Mouse (Mus musculus): ENCODE measurements at regions not wholly inside any gene's neighbourhood (a gene's known extent, or its start where the extent isn't known, plus 50 kb on each side); places are given as distances from the start of the nearest gene placed in this dataset.

- DNase-seq (ENCODE audit: low spot score) = no peak
Observed at GRCm38 (mm10) chr15:62046276-62046675, 1123.5 kb upstream of the A1bg start.

GRCm38 (mm10) chr15:62044654-62045335 is 1122.0 kb upstream of the A1bg start:
- no peak for DNase-seq (ENCODE audit: low spot score)

GRCm38 (mm10) chr15:62043617-62044392 is 1121.0 kb upstream of the A1bg start:
- peak; percentile 51 for DNase-seq (ENCODE audit: low spot score)

GRCm38 (mm10) chr15:62042924-62043504 is 1120.2 kb upstream of the A1bg start:
- DNase-seq (ENCODE audit: low spot score) = no peak
